Mouse (Mus musculus): ENCODE results near the gene Lyve1. TPM values are rescaled to one million over a fixed set of nuclear protein-coding genes. Genes with fewer than 3 reads are reported as not detected.

The Lyve1 gene
- total and polyA plus RNA-seq, 3 experiments: not detected

DNA sequence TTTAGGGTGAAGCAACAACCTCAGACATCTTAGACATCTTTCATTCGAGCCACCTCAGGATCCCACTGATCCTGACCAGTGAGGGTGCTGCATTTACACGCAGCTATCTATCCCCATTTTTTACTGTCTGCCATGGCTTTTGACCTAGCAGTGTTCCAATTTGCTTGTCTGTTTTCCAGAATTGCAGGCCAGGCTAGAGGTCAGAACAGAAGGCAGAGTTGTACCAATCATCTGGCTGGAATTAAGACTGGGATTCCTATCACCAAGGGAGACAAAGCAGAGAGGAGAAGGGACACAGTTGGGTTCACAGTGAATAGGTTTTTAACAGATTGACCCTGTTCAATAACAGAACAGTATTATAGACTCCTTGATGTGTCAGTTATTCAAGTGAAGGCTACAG is 43.5 kb upstream of the Lyve1 start:
- Histone ChIP-seq H3K79me2 (ENCODE audit: control insufficient read depth, insufficient read depth, low read length, poor library complexity) (no peaks in the 10 kb centered on the region), H3K36me3 (ENCODE audit: control insufficient read depth in 1 of 2, insufficient read depth in 2 of 2, low read length in 2 of 2) (peaks cover 0 to 10% of the 10 kb centered on the region in 2 experiments; a peak in 2 of 4 replicates), H3K4me1 (ENCODE audit: control insufficient read depth in 1 of 2, insufficient read depth in 2 of 2, low read length in 2 of 2) (peaks cover 0 to 11% of the 10 kb centered on the region in 2 experiments; a peak in 2 of 4 replicates), H3K27me3 (ENCODE audit: control insufficient read depth in 1 of 2, insufficient read depth in 2 of 2, low read length in 2 of 2) (no peaks in the 10 kb centered on the region), H3K9ac (ENCODE audit: control insufficient read depth, low read depth, low read length, poor library complexity, severe bottlenecking) (no peak overlapping the region), H3K4me3 (ENCODE audit: control insufficient read depth in 1 of 2, insufficient read depth in 1 of 2, low read depth in 2 of 2, low read length in 2 of 2) (no peak overlapping the region), H3K27ac (ENCODE audit: control insufficient read depth, low read depth, low read length) (no peak overlapping the region), H3K9me3 (replicated peaks; ENCODE audit: insufficient read depth, low read length) (no peaks in the 10 kb centered on the region)
- no peak for TF ChIP-seq NELFE (IDR thresholded peaks at IDR 0.05; ENCODE audit: low read depth, low read length)
- no peak for TF ChIP-seq RAD21 (IDR thresholded peaks at IDR 0.05; ENCODE audit: low read depth, low read length)
- no peak for TF ChIP-seq KAT2A (conservative IDR thresholded peaks at IDR 0.05; ENCODE audit: low read depth, low read length)
- TF ChIP-seq BHLHE40 (IDR thresholded peaks at IDR 0.05; ENCODE audit: borderline replicate concordance, low read depth, low read length): no peak
- TF ChIP-seq USF1 (IDR thresholded peaks at IDR 0.05; ENCODE audit: low read depth, low read length): no peak
- no peak for TF ChIP-seq JUND (IDR thresholded peaks at IDR 0.05; ENCODE audit: low read depth, low read length)
- no peak for TF ChIP-seq CHD2 (IDR thresholded peaks at IDR 0.05; ENCODE audit: low read length)
- TF ChIP-seq TCF12 (IDR thresholded peaks at IDR 0.05; ENCODE audit: low read depth, low read length): no peak
- DNase-seq (ENCODE audit: low read depth, low spot score): no peak

DNA sequence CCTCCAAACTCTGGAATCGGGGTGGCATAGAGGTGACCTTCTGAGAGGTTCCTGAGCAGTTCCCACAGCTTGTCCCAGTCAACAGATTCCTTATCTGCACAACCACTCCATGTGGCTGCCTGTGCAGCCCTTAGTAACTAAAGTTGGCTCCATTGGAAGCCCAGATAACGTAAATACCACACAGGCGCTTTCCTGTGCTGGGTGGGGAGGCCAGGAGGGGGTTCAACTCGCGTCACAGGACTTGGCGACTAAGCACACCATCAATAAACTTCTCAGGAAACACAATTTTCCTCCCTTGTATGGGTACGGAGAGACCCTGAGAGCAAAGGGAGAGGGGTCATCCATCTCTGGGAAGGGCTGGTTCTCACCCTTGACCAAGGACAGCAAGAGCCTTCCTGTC is 40.2 kb upstream of the Lyve1 start:
- H3K4me1 ChIP-seq (ENCODE audit: control insufficient read depth in 1 of 2, insufficient read depth in 2 of 2, low read length in 2 of 2): peaks cover 0 to 11% of the 10 kb centered on the region in 2 experiments; a peak in 2 of 4 replicates
- no peak for TF ChIP-seq E2F4 (IDR thresholded peaks at IDR 0.05; ENCODE audit: borderline replicate concordance, low read depth, low read length)
- TF ChIP-seq SMC3 (IDR thresholded peaks at IDR 0.05; ENCODE audit: low read depth, low read length): no peak
- TF ChIP-seq NRF1 (IDR thresholded peaks at IDR 0.05; ENCODE audit: insufficient read depth, low read depth, low read length, poor library complexity, severe bottlenecking): no peak
- TF ChIP-seq ETS1 (IDR thresholded peaks at IDR 0.05; ENCODE audit: low read depth, low read length): no peak
- no peak for TF ChIP-seq RAD21 (IDR thresholded peaks at IDR 0.05; ENCODE audit: low read depth, low read length)
- TF ChIP-seq MYC (IDR thresholded peaks at IDR 0.05; ENCODE audit: low read depth, low read length): no peak
- no peak for TF ChIP-seq ZMIZ1 (IDR thresholded peaks at IDR 0.05; ENCODE audit: low read depth, low read length)
- TF ChIP-seq SIN3A (IDR thresholded peaks at IDR 0.05; ENCODE audit: low read length): no peak
- no peak for TF ChIP-seq POLR2AphosphoS2 (IDR thresholded peaks at IDR 0.05; ENCODE audit: low read length)
- H3K27me3 ChIP-seq (ENCODE audit: control insufficient read depth in 1 of 2, insufficient read depth in 2 of 2, low read length in 2 of 2): no peaks in the 10 kb centered on the region
- peaks cover 0 to 7% of the 10 kb centered on the region in 2 experiments; a peak in 2 of 4 replicates for H3K36me3 ChIP-seq (ENCODE audit: control insufficient read depth in 1 of 2, insufficient read depth in 2 of 2, low read length in 2 of 2)
- no peaks in the 10 kb centered on the region for H3K79me2 ChIP-seq (ENCODE audit: control insufficient read depth, insufficient read depth, low read length, poor library complexity)
- H3K9me3 ChIP-seq (replicated peaks; ENCODE audit: insufficient read depth, low read length): no peaks in the 10 kb centered on the region
- no peak overlapping the region for H3K4me3 ChIP-seq (ENCODE audit: control insufficient read depth in 1 of 2, insufficient read depth in 1 of 2, low read depth in 2 of 2, low read length in 2 of 2)
- no peak overlapping the region for H3K9ac ChIP-seq (ENCODE audit: control insufficient read depth, low read depth, low read length, poor library complexity, severe bottlenecking)
- H3K27ac ChIP-seq (ENCODE audit: control insufficient read depth, low read depth, low read length): no peak overlapping the region
- no peak for DNase-seq (ENCODE audit: low read depth, low spot score)

All from MEL (cell line).